Mouse (Mus musculus) olfactory bulb, adult 2 months (tissue): ENCODE data around the gene Tnfrsf21. TPM values are rescaled to one million over a fixed set of nuclear protein-coding genes. Genes with fewer than 3 reads are reported as not detected.

Experiments used
- H3K27ac ChIP-seq: fragments of 200-500 bp; 2 replicates; pipeline ENCODE4 v1.5.1; 2012; ENCODE audit warnings: low read depth, low read length; ENCODE audit not compliant: insufficient read depth
- H3K4me1 ChIP-seq: fragments of 200-500 bp; 2 replicates; pipeline ENCODE4 v1.6.1; 2012; ENCODE audit warnings: low read length; ENCODE audit not compliant: control insufficient read depth, insufficient read depth
- H3K4me3 ChIP-seq: fragments of 200-500 bp; 2 replicates; pipeline ENCODE4 v1.5.1; 2012; ENCODE audit warnings: mild to moderate bottlenecking, low read depth, low read length, moderate library complexity; ENCODE audit not compliant: insufficient read depth
- CTCF ChIP-seq: fragments of 200-500 bp; IDR thresholded peaks from 2 replicates; pipeline ENCODE4 v1.5.1; 2012; ENCODE audit warnings: low read depth, mild to moderate bottlenecking, low read length, moderate library complexity; ENCODE audit not compliant: insufficient read depth
- POLR2A ChIP-seq: fragments of 200-500 bp; IDR thresholded peaks from 2 replicates; pipeline ENCODE4 v1.6.1; 2012; ENCODE audit warnings: mild to moderate bottlenecking, low read depth, low read length, moderate library complexity; ENCODE audit not compliant: insufficient read depth
- WGBS: fragments of 180-500 bp; shearing (Covaris S2); methylation state at CpG from one replicate; pipeline ENCODE4 v1.1.7; 2018; 5-methylcytosine and 5-hydroxymethylcytosine counted together
- polyA plus RNA-seq: library from polyadenylated mRNA; stranded (reverse); fragments of >200 nt; gene quantifications from 2 replicates; pipeline ENCODE4 v1.2.4, GENCODE M21; 2012; ENCODE audit warnings: low replicate concordance; ENCODE audit not compliant: missing spikeins, insufficient read depth, insufficient read length

Tnfrsf21 gene
- polyA plus RNA-seq, 1 experiment: not detected

GRCm38 (mm10) chr17:43109501-43109900 is 93.1 kb downstream of the Tnfrsf21 start:
- Histone ChIP-seq H3K27ac (no peak overlapping the region), H3K4me3 (no peak overlapping the region), H3K4me1 (no peaks in the 10 kb centered on the region)
- WGBS: 85% methylated on average over 4 of the region's 4 CpGs
- TF ChIP-seq POLR2A (no peak), CTCF (no peak)

- Histone ChIP-seq H3K4me1 (no peaks in the 10 kb centered on the region), H3K27ac (no peak overlapping the region), H3K4me3 (no peak overlapping the region)
- 51% methylated on average over 9 of the region's 9 CpGs for WGBS
- no peak for TF ChIP-seq CTCF
- no peak for TF ChIP-seq POLR2A
These were observed 94.0 kb downstream of the Tnfrsf21 start for GRCm38 (mm10) chr17:43110168-43110885.

GRCm38 (mm10) chr17:43113391-43113984 is 97.1 kb downstream of the Tnfrsf21 start:
- Histone ChIP-seq H3K4me1 (no peaks in the 10 kb centered on the region), H3K27ac (no peak overlapping the region), H3K4me3 (no peak overlapping the region)
- no peak for TF ChIP-seq POLR2A
- no peak for TF ChIP-seq CTCF
- 74% methylated on average over 9 of the region's 9 CpGs for WGBS

GRCm38 (mm10) chr17:43114086-43114581 is 97.8 kb downstream of the Tnfrsf21 start:
- TF ChIP-seq CTCF (no peak), POLR2A (no peak)
- Histone ChIP-seq H3K4me3 (no peak overlapping the region), H3K4me1 (no peaks in the 10 kb centered on the region), H3K27ac (no peak overlapping the region)
- 66% methylated on average over 8 of the region's 8 CpGs for WGBS

GRCm38 (mm10) chr17:43114926-43115325 is 98.6 kb downstream of the Tnfrsf21 start:
- TF ChIP-seq POLR2A: no peak
- no peak for TF ChIP-seq CTCF
- H3K4me1 ChIP-seq: no peaks in the 10 kb centered on the region
- no peak overlapping the region for H3K4me3 ChIP-seq
- no peak overlapping the region for H3K27ac ChIP-seq
- 97% methylated on average over 6 of the region's 6 CpGs for WGBS

GRCm38 (mm10) chr17:43116748-43117147 is 100.4 kb downstream of the Tnfrsf21 start:
- H3K4me3 ChIP-seq: no peak overlapping the region
- TF ChIP-seq CTCF (no peak), POLR2A (no peak)
- no peaks in the 10 kb centered on the region for H3K4me1 ChIP-seq
- WGBS: 77% methylated on average over 10 of the region's 10 CpGs
- no peak overlapping the region for H3K27ac ChIP-seq

GRCm38 (mm10) chr17:43119446-43119845 is 103.1 kb downstream of the Tnfrsf21 start:
- no peak overlapping the region for H3K27ac ChIP-seq
- no peak overlapping the region for H3K4me3 ChIP-seq
- H3K4me1 ChIP-seq: no peaks in the 10 kb centered on the region
- no peak for TF ChIP-seq CTCF
- no peak for TF ChIP-seq POLR2A
- 84% methylated on average over 12 of the region's 12 CpGs for WGBS

GRCm38 (mm10) chr17:43121096-43121495 is 104.7 kb downstream of the Tnfrsf21 start:
- no peak for TF ChIP-seq CTCF
- no peak for TF ChIP-seq POLR2A
- H3K4me1 ChIP-seq: no peaks in the 10 kb centered on the region
- 58% methylated on average over 2 of the region's 2 CpGs for WGBS
- H3K27ac ChIP-seq: no peak overlapping the region
- no peak overlapping the region for H3K4me3 ChIP-seq

GRCm38 (mm10) chr17:43128305-43128704 is 112.0 kb downstream of the Tnfrsf21 start:
- TF ChIP-seq POLR2A (no peak), CTCF (no peak)

More at GRCm38 (mm10) chr17:43128305-43128704, 112.0 kb downstream of the Tnfrsf21 start:
- WGBS: 90% methylated on average over 3 of the region's 3 CpGs
- Histone ChIP-seq H3K27ac (no peak overlapping the region), H3K4me3 (no peak overlapping the region), H3K4me1 (no peaks in the 10 kb centered on the region)
